Mouse (Mus musculus) intestine, postnatal 0 days (tissue): ENCODE measurements around the gene Tcf25. TPM values are rescaled to one million over a fixed set of nuclear protein-coding genes. Genes with fewer than 3 reads are reported as not detected.
A peak's percentile ranks its signal among the peaks of the same experiment; 100 is the strongest.
"Not testable (repeated sequence)": the region's sequence is repeated elsewhere in the genome, so short reads cannot be mapped to it uniquely, and the experiment has no call there.

Experiments used
- ATAC-seq: fragments of 200-750 bp; cut with Nextera tagmentation; 2 replicates; pipeline ENCODE4 v1.8.0; 2017; ENCODE audit warnings: mild to moderate bottlenecking, moderate TSS enrichment, moderate library complexity
- H3K27ac ChIP-seq: fragments of 300-500 bp; sonication (generic); 2 replicates; pipeline ENCODE4 v1.5.1; 2014; ENCODE audit warnings: mild to moderate bottlenecking, low read depth, low read length, moderate library complexity
- H3K27me3 ChIP-seq: fragments of 300-500 bp; sonication (generic); replicated peaks from 2 replicates; pipeline ENCODE4 v1.6.1; 2014; ENCODE audit warnings: low read length, mixed read lengths; ENCODE audit not compliant: control insufficient read depth, insufficient read depth
- H3K36me3 ChIP-seq: fragments of 300-500 bp; sonication (generic); 2 replicates; pipeline ENCODE4 v1.6.1; 2014; ENCODE audit warnings: mild to moderate bottlenecking, moderate library complexity; ENCODE audit not compliant: control insufficient read depth, insufficient read depth
- H3K4me1 ChIP-seq: fragments of 300-500 bp; sonication (generic); replicated peaks from 2 replicates; pipeline ENCODE4 v1.6.1; 2014; ENCODE audit warnings: antibody characterized with exemption, low read length, mixed read lengths; ENCODE audit not compliant: control insufficient read depth, insufficient read depth
- H3K4me2 ChIP-seq: fragments of 300-500 bp; sonication (generic); replicated peaks from 2 replicates; pipeline ENCODE4 v1.6.1; 2014; ENCODE audit warnings: low read depth, mild to moderate bottlenecking, moderate library complexity
- H3K4me3 ChIP-seq: fragments of 300-500 bp; sonication (generic); 2 replicates; pipeline ENCODE4 v1.5.1; 2014; ENCODE audit warnings: low read depth, low read length
- H3K9ac ChIP-seq: fragments of 300-500 bp; sonication (generic); 2 replicates; pipeline ENCODE4 v1.6.1; 2014; ENCODE audit warnings: mild to moderate bottlenecking, low read depth, low read length
- H3K9me3 ChIP-seq: fragments of 300-500 bp; sonication (generic); 2 replicates; pipeline ENCODE4 v1.6.1; 2016; ENCODE audit warnings: mixed run types; ENCODE audit not compliant: control insufficient read depth
- CTCF ChIP-seq: sonication (generic); IDR thresholded peaks from 2 replicates; pipeline ENCODE4 v1.5.1; 2016; ENCODE audit warnings: low read depth, mild to moderate bottlenecking, control low read depth, antibody characterized with exemption, moderate library complexity
- WGBS: fragments of 180-500 bp; shearing (Covaris S2); extraction: QIAGEN DNeasy Blood & Tissue Kit; methylation state at CpG from one replicate; pipeline ENCODE4 v1.1.7; 2014; 5-methylcytosine and 5-hydroxymethylcytosine counted together
- polyA plus RNA-seq: library from polyadenylated mRNA; unstranded; fragments of >200 nt; fragmentation: Nextera tagmentation; extraction: Ambion mirVana; gene quantifications from 2 replicates; pipeline ENCODE4 v1.2.1, GENCODE M21; 2015

Gene Tcf25
- polyA plus RNA-seq, 1 experiment from 2014 or later, result 147 TPM

GRCm38 (mm10) chr8:123410049-123410587, 36.6 kb downstream of the Tcf25 start:
- H3K4me1 ChIP-seq, result no peaks in the 10 kb centered on the region
- no peak overlapping the region for H3K27ac ChIP-seq
- peaks cover 47% of the 10 kb centered on the region for H3K27me3 ChIP-seq
- no peaks in the 10 kb centered on the region for H3K36me3 ChIP-seq
- no peaks in the 10 kb centered on the region for H3K9me3 ChIP-seq
- WGBS, result 72% methylated on average over 8 of the region's 8 CpGs
- ATAC-seq, result no peak
- no peak for TF ChIP-seq CTCF
- H3K9ac ChIP-seq, result no peak overlapping the region
- H3K4me3 ChIP-seq, result no peak overlapping the region
- no peak overlapping the region for H3K4me2 ChIP-seq

GRCm38 (mm10) chr8:123410788-123411187, 37.2 kb downstream of the Tcf25 start:
- no peaks in the 10 kb centered on the region for H3K4me1 ChIP-seq
- 0 out of 2 replicates have a peak overlapping the region, but pooled peaks have one; percentile 23 for H3K4me3 ChIP-seq
- peaks cover 47% of the 10 kb centered on the region for H3K27me3 ChIP-seq
- no peak overlapping the region for H3K27ac ChIP-seq
- H3K36me3 ChIP-seq, result no peaks in the 10 kb centered on the region
- no peak for TF ChIP-seq CTCF
- H3K9me3 ChIP-seq, result no peaks in the 10 kb centered on the region
- no peak overlapping the region for H3K9ac ChIP-seq
- ATAC-seq, result no peak
- no peak overlapping the region for H3K4me2 ChIP-seq
- WGBS, result 15% methylated on average over 11 of the region's 11 CpGs

GRCm38 (mm10) chr8:123411246-123411645, 37.7 kb downstream of the Tcf25 start, which contains the start of gene Tubb3:
Gene Tubb3, plus strand, starts transcription at chr8:123411424.
- Histone ChIP-seq H3K27ac (no peak within 1 kb of the TSS), H3K27me3 (peaks cover 47% of the 10 kb centered on the region), H3K9me3 (no peaks in the 10 kb centered on the region), H3K36me3 (no peaks in the 10 kb centered on the region), H3K4me3 (peak within 1 kb of the TSS; percentile 23), H3K4me1 (no peaks in the 10 kb centered on the region), H3K9ac (no peak within 1 kb of the TSS), H3K4me2 (peak within 1 kb of the TSS; percentile 47; the same call in 1 of the 2 replicates)
- 0 out of 2 replicates have a peak, but pooled peaks have one; percentile 1 for TF ChIP-seq CTCF
- WGBS, result under 1% methylated on average over 29 of the region's 29 CpGs
- peak; percentile 37 for ATAC-seq

GRCm38 (mm10) chr8:123411781-123412327, 38.3 kb downstream of the Tcf25 start:
- Histone ChIP-seq H3K27ac (no peak overlapping the region), H3K36me3 (no peaks in the 10 kb centered on the region), H3K4me3 (peak overlapping the region; percentile 23), H3K4me2 (peak overlapping the region; percentile 47; the same call in 1 of the 2 replicates), H3K9me3 (no peaks in the 10 kb centered on the region), H3K9ac (no peak overlapping the region), H3K27me3 (peaks cover 47% of the 10 kb centered on the region), H3K4me1 (no peaks in the 10 kb centered on the region)
- no peak for ATAC-seq
- WGBS, result 14% methylated on average over 16 of the region's 16 CpGs
- TF ChIP-seq CTCF, result no peak

GRCm38 (mm10) chr8:123412560-123413170, 39.1 kb downstream of the Tcf25 start:
- Histone ChIP-seq H3K9me3 (no peaks in the 10 kb centered on the region), H3K27me3 (peaks cover 47% of the 10 kb centered on the region), H3K4me1 (no peaks in the 10 kb centered on the region), H3K27ac (no peak overlapping the region), H3K4me2 (no peak overlapping the region), H3K36me3 (no peaks in the 10 kb centered on the region), H3K9ac (no peak overlapping the region), H3K4me3 (no peak overlapping the region)
- WGBS, result 6% methylated on average over 12 of the region's 12 CpGs
- no peak for TF ChIP-seq CTCF
- ATAC-seq, result no peak

GRCm38 (mm10) chr8:123414255-123414654, 40.7 kb downstream of the Tcf25 start:
- no peak for ATAC-seq
- H3K4me3 ChIP-seq, result no peak overlapping the region
- no peak overlapping the region for H3K27ac ChIP-seq
- H3K9ac ChIP-seq, result no peak overlapping the region
- no peaks in the 10 kb centered on the region for H3K36me3 ChIP-seq
- no peaks in the 10 kb centered on the region for H3K9me3 ChIP-seq
- no peaks in the 10 kb centered on the region for H3K4me1 ChIP-seq
- H3K4me2 ChIP-seq, result no peak overlapping the region
- TF ChIP-seq CTCF, result no peak
- H3K27me3 ChIP-seq, result peaks cover 39% of the 10 kb centered on the region
- 12% methylated on average over 9 of the region's 9 CpGs for WGBS

GRCm38 (mm10) chr8:123414997-123415696, 41.6 kb downstream of the Tcf25 start:
- H3K4me1 ChIP-seq, H3K27ac ChIP-seq, H3K4me2 ChIP-seq, H3K9ac ChIP-seq, H3K36me3 ChIP-seq, H3K4me3 ChIP-seq, ATAC-seq, H3K9me3 ChIP-seq: not testable (repeated sequence)
- 79% methylated on average over 5 of the region's 5 CpGs for WGBS
- H3K27me3 ChIP-seq, result peaks cover 30% of the 10 kb centered on the region
